In the genomic region with DNA sequence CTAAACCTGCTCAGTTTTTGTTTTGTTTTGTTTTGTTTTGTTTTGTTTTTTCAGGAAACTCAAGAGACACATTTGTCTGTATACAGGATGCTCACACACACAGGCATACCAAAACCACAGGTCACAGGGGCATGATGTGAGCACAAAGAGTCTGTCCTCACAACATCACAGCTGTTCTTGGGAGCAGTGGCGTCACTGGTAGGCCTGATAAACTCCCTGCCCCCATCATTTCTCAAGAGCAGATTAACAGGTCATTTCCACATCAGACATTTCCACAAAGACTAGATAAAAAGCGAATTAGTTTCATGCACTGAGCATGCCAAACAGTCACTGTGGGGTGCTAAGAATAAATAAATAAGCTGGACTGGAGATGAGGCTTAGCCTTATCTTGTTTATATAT, we compare ENCODE assay signal across 11 mouse cellular contexts.
DNase-seq lines count a peak whose midpoint lies in the region; ATAC-seq lines count a peak whose summit lies in the region.
"Had no signal": no experiment of that assay in that cellular context is flagged by ENCODE, and none has a peak within 500 bp of the region (broad histone marks: within the 10 kb centered on the region; RNA-seq: fewer than 3 reads in every experiment).

No protein-coding gene starts in this region.

- ATAC-seq in activated CD4-positive, CD25-positive, alpha-beta regulatory T cell, adult 4 months = peak; percentile 41
- peak; percentile 29; the same call in 1 of the 2 replicates for ATAC-seq in liver, embryonic 12.5 days
- ATAC-seq in stomach, embryonic 16.5 days (ENCODE audit: insufficient read depth, low FRiP score) = no peak
- ATAC-seq: intestine, embryonic 15.5 days had no signal

- DNase-seq in lung, postnatal 36 days = peak; percentile 22
- DNase-seq in lung, adult 18-20 months = no peak
- DNase-seq in embryo, embryonic 10 days (ENCODE audit: low spot score) = no peak
- no peak for DNase-seq in urinary bladder, adult 18-20 months (ENCODE audit: low spot score in 2 of 2)
- no peak for DNase-seq in layer of hippocampus, postnatal 36 days
- DNase-seq: cerebellum, adult 8-10 months had no signal

- WGBS in liver, embryonic 12.5 days (ENCODE audit: insufficient replicate concordance) = 18% methylated on average over 2 of the region's 2 CpGs
- WGBS in stomach, embryonic 16.5 days = 58% methylated on average over 2 of the region's 2 CpGs

- H3K27me3 ChIP-seq in liver, embryonic 12.5 days (replicated peaks) = peaks cover 15% of the 10 kb centered on the region
- H3K27me3 ChIP-seq in stomach, embryonic 16.5 days (ENCODE audit: control insufficient read depth, insufficient read depth, low read length) = no peaks in the 10 kb centered on the region
- H3K27me3 ChIP-seq: intestine, embryonic 15.5 days had no signal

- H3K4me3 ChIP-seq in liver, embryonic 12.5 days = no peak overlapping the region
- no peak overlapping the region for H3K4me3 ChIP-seq in stomach, embryonic 16.5 days (replicated peaks; ENCODE audit: low read length)
- H3K4me3 ChIP-seq: intestine, embryonic 15.5 days had no signal

- no peaks in the 10 kb centered on the region for H3K36me3 ChIP-seq in liver, embryonic 12.5 days
- H3K36me3 ChIP-seq in stomach, embryonic 16.5 days (ENCODE audit: control insufficient read depth, insufficient read depth, low read length) = no peaks in the 10 kb centered on the region; the same call in 1 of the 2 replicates
- H3K36me3 ChIP-seq: G1E; intestine, embryonic 15.5 days had no signal

- peak overlapping the region; percentile 33; the same call in 1 of the 2 replicates for H3K9ac ChIP-seq in liver, embryonic 12.5 days
- no peak overlapping the region for H3K9ac ChIP-seq in stomach, embryonic 16.5 days (ENCODE audit: low read length)
- H3K9ac ChIP-seq: intestine, embryonic 15.5 days had no signal

- H3K9me3 ChIP-seq in liver, embryonic 12.5 days (replicated peaks) = no peaks in the 10 kb centered on the region
- H3K9me3 ChIP-seq in stomach, embryonic 16.5 days (replicated peaks; ENCODE audit: control insufficient read depth, low read length) = no peaks in the 10 kb centered on the region
- H3K9me3 ChIP-seq: intestine, embryonic 15.5 days had no signal

- H3K4me1 ChIP-seq in liver, embryonic 12.5 days = peaks cover 71% of the 10 kb centered on the region
- peaks cover 23% of the 10 kb centered on the region for H3K4me1 ChIP-seq in stomach, embryonic 16.5 days (ENCODE audit: control insufficient read depth, insufficient read depth, low read length)

- peak overlapping the region; percentile 94 for H3K27ac ChIP-seq in liver, embryonic 12.5 days
- H3K27ac ChIP-seq in stomach, embryonic 16.5 days (ENCODE audit: low read length) = peak overlapping the region; percentile 75; the same call in 1 of the 2 replicates
- H3K27ac ChIP-seq: intestine, embryonic 15.5 days had no signal

- peak overlapping the region; percentile 49 for H3K4me2 ChIP-seq in liver, embryonic 12.5 days
- H3K4me2 ChIP-seq in stomach, embryonic 16.5 days (ENCODE audit: low read depth, low read length) = no peak overlapping the region
- H3K4me2 ChIP-seq: intestine, embryonic 15.5 days had no signal
